Mouse (Mus musculus): ENCODE measurements around the gene Capn11. TPM values are rescaled to one million over a fixed set of nuclear protein-coding genes. Genes with fewer than 3 reads are reported as not detected.

Capn11 gene
- polyA plus RNA-seq, 1 experiment = not detected

- DNase-seq = peak; percentile 64
- 3% methylated on average over 2 of the region's 2 CpGs for WGBS
- peak; percentile 56 for TF ChIP-seq CTCF (IDR thresholded peaks at IDR 0.05; ENCODE audit: insufficient read depth, low read length)
- no peak for TF ChIP-seq POLR2A (IDR thresholded peaks at IDR 0.05; ENCODE audit: borderline replicate concordance, extremely low read depth, low read depth, low read length)
- H3K4me1 ChIP-seq (ENCODE audit: control insufficient read depth, insufficient read depth, low read length) = peaks cover 23% of the 10 kb centered on the region
- H3K4me3 ChIP-seq (replicated peaks; ENCODE audit: extremely low read depth, low read depth, low read length) = no peak overlapping the region
Observed at GRCm38 (mm10) chr17:45581567-45581983, 77.5 kb downstream of the Capn11 start.

- Histone ChIP-seq H3K4me3 (replicated peaks; ENCODE audit: extremely low read depth, low read depth, low read length) (no peak overlapping the region), H3K4me1 (ENCODE audit: control insufficient read depth, insufficient read depth, low read length) (peaks cover 22% of the 10 kb centered on the region)
- TF ChIP-seq POLR2A (IDR thresholded peaks at IDR 0.05; ENCODE audit: borderline replicate concordance, extremely low read depth, low read depth, low read length) = no peak
- DNase-seq = no peak
- 16% methylated on average over 12 of the region's 12 CpGs for WGBS
Observed at GRCm38 (mm10) chr17:45580958-45581477, 78.1 kb downstream of the Capn11 start.

Other genes starting within 250 kb of the Capn11 start
- 5.1 and 7.9 TPM in 2 replicates for gene Cdc5l, start 225.6 kb downstream of the Capn11 start, polyA plus RNA-seq (2012; rRNA removed)
- gene Spats1, start 183.9 kb downstream of the Capn11 start, polyA plus RNA-seq (2012; rRNA removed) = 0.04 TPM in 1 of 2 replicates, not detected in the other
- 13.3 and 14.5 TPM in 2 replicates for gene Aars2, start 152.5 kb downstream of the Capn11 start, polyA plus RNA-seq (2012; rRNA removed)
- gene Tcte1, start 135.9 kb downstream of the Capn11 start, polyA plus RNA-seq (2012; rRNA removed) = 10.8 and 11.0 TPM in 2 replicates
- gene Tmem151b, start 109.6 kb downstream of the Capn11 start, polyA plus RNA-seq (2012; rRNA removed) = 0.11 and 0.17 TPM in 2 replicates
- gene Nfkbie, start 103.6 kb downstream of the Capn11 start, polyA plus RNA-seq (2012; rRNA removed) = 7.2 and 7.8 TPM in 2 replicates
- gene Slc35b2, start 95.5 kb downstream of the Capn11 start, polyA plus RNA-seq (2012; rRNA removed) = 89.9 and 102 TPM in 2 replicates
- 212 and 340 TPM in 2 replicates for gene Hsp90ab1, start 86.1 kb downstream of the Capn11 start, polyA plus RNA-seq (2012; rRNA removed)
- 185 and 186 TPM in 2 replicates for gene Slc29a1, start 59.7 kb downstream of the Capn11 start, polyA plus RNA-seq (2012; rRNA removed)
- not detected in 2 replicates for gene Mymx, start 57.2 kb downstream of the Capn11 start, polyA plus RNA-seq (2012; rRNA removed)
- 131 and 171 TPM in 2 replicates for gene Mrpl14, start 27.0 kb upstream of the Capn11 start, polyA plus RNA-seq (2012; rRNA removed)
- gene Tmem63b, start 27.6 kb upstream of the Capn11 start, polyA plus RNA-seq (2012; rRNA removed) = 163 and 173 TPM in 2 replicates
- not detected in 2 replicates for gene 1600014C23Rik, start 74.5 kb upstream of the Capn11 start, polyA plus RNA-seq (2012; rRNA removed)

All from lung, adult 2 months (tissue).